Mouse (Mus musculus) cortical plate, adult 2 months (tissue): ENCODE data around the gene Cdc42se2.

Experiments
- CTCF ChIP-seq: fragments of 200-500 bp; IDR thresholded peaks from 2 replicates; pipeline ENCODE4 v1.5.1; 2011; ENCODE audit warnings: mild to moderate bottlenecking, control low read depth, low read length; ENCODE audit not compliant: insufficient read depth; ENCODE audit errors: extremely low read depth
- POLR2A ChIP-seq: fragments of 200-500 bp; IDR thresholded peaks from 2 replicates; pipeline ENCODE4 v1.6.1; 2011; ENCODE audit warnings: mild to moderate bottlenecking, low read length, control low read depth; ENCODE audit not compliant: insufficient read depth; ENCODE audit errors: extremely low read depth

- no peak for TF ChIP-seq POLR2A
- no peak for TF ChIP-seq CTCF
Measured at GRCm38 (mm10) chr11:54806891-54807290, 19.4 kb upstream of the Cdc42se2 start.
